9 mouse cellular contexts compared by ENCODE assay signal in the genomic region with DNA sequence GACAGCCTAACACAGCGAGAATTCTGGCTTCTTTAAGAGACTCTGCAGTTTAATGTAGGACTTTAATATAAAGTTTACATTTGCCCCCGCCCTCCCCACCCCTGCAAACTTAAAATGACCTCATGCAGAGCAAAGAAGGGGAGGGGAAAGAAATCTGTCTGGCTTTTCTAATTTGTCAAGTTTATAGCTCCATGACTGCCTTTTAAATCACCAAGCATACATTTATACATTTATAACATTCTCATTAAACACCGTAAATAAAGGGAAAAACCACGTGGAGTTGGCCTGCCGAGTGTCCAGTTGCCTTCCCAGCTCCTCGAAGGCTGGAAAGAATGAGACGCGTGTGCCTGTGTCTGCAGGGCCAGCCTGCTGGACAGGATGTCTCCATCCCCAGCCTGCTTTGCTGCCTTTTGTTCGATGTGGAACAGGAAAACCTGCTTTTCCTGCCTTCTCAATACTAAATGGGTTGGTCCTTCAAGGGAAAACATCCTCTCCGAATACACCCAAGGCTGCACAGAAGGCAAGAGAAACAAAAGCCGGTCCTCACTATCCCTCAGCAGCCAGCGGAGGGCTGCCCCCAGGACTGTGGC. TPM values are rescaled to one million over a fixed set of nuclear protein-coding genes. Genes with fewer than 3 reads are reported as not detected.
A peak's percentile ranks its signal among the peaks of the same experiment; 100 is the strongest.
DNase-seq lines count a peak whose midpoint lies in the region; ATAC-seq and TF ChIP-seq lines count a peak whose summit lies in the region.
"Had no signal": no experiment of that assay in that cellular context is flagged by ENCODE, and none has a peak within 500 bp of the region (broad histone marks: within the 10 kb centered on the region; RNA-seq: fewer than 3 reads in every experiment).

No protein-coding gene starts in this region.

- DNase-seq in layer of hippocampus, adult 2 months (ENCODE audit: low spot score in 2 of 2), result no peak
- no peak for DNase-seq in layer of hippocampus, adult 18-20 months (ENCODE audit: low spot score in 2 of 2)
- DNase-seq in heart, postnatal 0 days (ENCODE audit: low spot score), result peak; percentile 57
- DNase-seq in limb, embryonic 11.5 days (ENCODE audit: low spot score), result peak; percentile 35
- peak; percentile 31 for DNase-seq in skeletal muscle tissue, adult 2 months (ENCODE audit: low read depth, low spot score)
- DNase-seq in layer of hippocampus, postnatal 36 days, result no peak
- no peak for DNase-seq in right cerebral cortex, postnatal 4 days
- DNase-seq in right cerebral cortex, postnatal 10 days (ENCODE audit: low spot score in 2 of 2), result no peak
- DNase-seq: right cerebral cortex, adult 18-20 months had no signal

- no peaks in the 10 kb centered on the region for H3K36me3 ChIP-seq in heart, postnatal 0 days (replicated peaks; ENCODE audit: control insufficient read depth, insufficient read depth, low read length)
- no peaks in the 10 kb centered on the region for H3K36me3 ChIP-seq in limb, embryonic 11.5 days (ENCODE audit: control insufficient read depth, insufficient read depth, low read length)

- H3K4me3 ChIP-seq in layer of hippocampus, adult 2 months, result no peak overlapping the region
- no peak overlapping the region for H3K4me3 ChIP-seq in heart, postnatal 0 days (ENCODE audit: low read depth, low read length)
- H3K4me3 ChIP-seq in limb, embryonic 11.5 days (ENCODE audit: low read depth, low read length), result no peak overlapping the region

- TF ChIP-seq EP300 in heart, postnatal 0 days (IDR thresholded peaks at IDR 0.05; ENCODE audit: low read depth), result peak; percentile 74; the same call in 1 of the 2 replicates

- WGBS in heart, postnatal 0 days, result 57% methylated on average over 12 of the region's 12 CpGs
- 44% methylated on average over 12 of the region's 12 CpGs for WGBS in limb, embryonic 11.5 days

- 0 out of 2 replicates have a peak overlapping the region, but pooled peaks have one; percentile 14 for H3K4me2 ChIP-seq in heart, postnatal 0 days (ENCODE audit: low read depth, low read length)
- H3K4me2 ChIP-seq in limb, embryonic 11.5 days (ENCODE audit: low read depth, severe bottlenecking), result no peak overlapping the region

- no peak for TF ChIP-seq CTCF in layer of hippocampus, adult 2 months (conservative IDR thresholded peaks at IDR 0.05)
- no peak for TF ChIP-seq CTCF in heart, postnatal 0 days (IDR thresholded peaks at IDR 0.05; ENCODE audit: low read depth)

- H3K9me3 ChIP-seq in heart, postnatal 0 days (replicated peaks; ENCODE audit: control insufficient read depth, low read length), result no peaks in the 10 kb centered on the region
- H3K9me3 ChIP-seq in limb, embryonic 11.5 days (ENCODE audit: control insufficient read depth, low read length), result no peaks in the 10 kb centered on the region

- H3K9ac ChIP-seq in heart, postnatal 0 days (replicated peaks; ENCODE audit: low read depth, low read length), result no peak overlapping the region
- H3K9ac ChIP-seq in limb, embryonic 11.5 days (ENCODE audit: low read length), result no peak overlapping the region

- no peaks in the 10 kb centered on the region for H3K27me3 ChIP-seq in heart, postnatal 0 days (ENCODE audit: control insufficient read depth, insufficient read depth, low read length)
- H3K27me3 ChIP-seq in limb, embryonic 11.5 days (ENCODE audit: control insufficient read depth, insufficient read depth, low read length), result no peaks in the 10 kb centered on the region

- H3K4me1 ChIP-seq in heart, postnatal 0 days (ENCODE audit: control insufficient read depth, insufficient read depth), result no peaks in the 10 kb centered on the region
- H3K4me1 ChIP-seq in limb, embryonic 11.5 days (ENCODE audit: control insufficient read depth, insufficient read depth, low read length), result peaks cover 10% of the 10 kb centered on the region

- peak; percentile 81 for ATAC-seq in heart, postnatal 0 days (ENCODE audit: insufficient read depth, low read depth)
- ATAC-seq in limb, embryonic 11.5 days (ENCODE audit: insufficient number of reproducible peaks, low FRiP score, low TSS enrichment, low read depth), result no peak

- H3K27ac ChIP-seq in layer of hippocampus, adult 2 months, result peak overlapping the region; percentile 72
- peak overlapping the region; percentile 86 for H3K27ac ChIP-seq in heart, postnatal 0 days (ENCODE audit: low read depth)
- H3K27ac ChIP-seq in limb, embryonic 11.5 days (replicated peaks; ENCODE audit: low read depth, low read length), result no peak overlapping the region; the same call in 1 of the 2 replicates

RNA-seq across cellular contexts. Expression of a gene that starts 16.6 kb away (rescaled TPM):
- 100 to 1,000 TPM; 217 to 222 TPM for total RNA-seq in layer of hippocampus, adult 2 months (2021)
- total RNA-seq in layer of hippocampus, adult 18-20 months (2021), result 100 to 1,000 TPM; 187 to 197 TPM
- 20.5 and 25.4 TPM in 2 replicates for total RNA-seq in heart, postnatal 0 days (2014; rRNA removed; ENCODE audit: low replicate concordance)
- polyA plus RNA-seq in heart, postnatal 0 days (2015; fragmentation: Nextera tagmentation; extraction: Ambion mirVana), result 3.8 and 4.1 TPM in 2 replicates
- 5.8 and 6.5 TPM in 2 replicates for polyA plus RNA-seq in limb, embryonic 11.5 days (2014; fragmentation: Nextera tagmentation; extraction: Ambion mirVana)
- total RNA-seq in layer of hippocampus, postnatal 36 days (2021), result 100 to 1,000 TPM; 202 to 212 TPM

Comparison
In these comparisons a context has a peak if more than half of its experiments do, and no peak if none do; other contexts are left out.
1. DNase-seq: peak in heart, postnatal 0 days (single experiment), limb, embryonic 11.5 days (single experiment) and skeletal muscle tissue, adult 2 months (single experiment); none in layer of hippocampus, adult 2 months (0 of 2), layer of hippocampus, adult 18-20 months (0 of 2), layer of hippocampus, postnatal 36 days (0 of 2), right cerebral cortex, postnatal 4 days (single experiment) and right cerebral cortex, postnatal 10 days (0 of 2).